Mouse (Mus musculus) MEL (cell line): ENCODE measurements around the gene Gpr171. TPM values are rescaled to one million over a fixed set of nuclear protein-coding genes. Genes with fewer than 3 reads are reported as not detected.

Source experiments
- DNase-seq: peaks from one replicate; pipeline ENCODE4 v3.0.0; 2011; ENCODE audit warnings: low read depth, low spot score
- H3K27ac ChIP-seq: 2 replicates; pipeline ENCODE4 v1.5.1; 2012; ENCODE audit warnings: low read depth, mild to moderate bottlenecking, control low read depth, low read length, moderate library complexity; ENCODE audit not compliant: control insufficient read depth
- H3K27me3 ChIP-seq, 2 experiments: fragments of 150-350 bp in 1 of 2; sonication (generic) in 1 of 2; 2 replicates each; pipeline ENCODE4 v1.6.1; 2012; ENCODE audit warnings: low read length in 2 of 2, mild to moderate bottlenecking in 2 of 2, improper control_type of control experiment in 1 of 2, moderate library complexity in 1 of 2; ENCODE audit not compliant: insufficient read depth in 2 of 2, control insufficient read depth in 1 of 2
- H3K36me3 ChIP-seq, 2 experiments: 2 replicates each; pipeline ENCODE4 v1.6.1; 2012 to 2014; ENCODE audit warnings: low read length in 2 of 2, improper control_type of control experiment in 1 of 2, inconsistent platforms in 1 of 2, mild to moderate bottlenecking in 1 of 2; ENCODE audit not compliant: insufficient read depth in 2 of 2, control insufficient read depth in 1 of 2
- H3K4me1 ChIP-seq, 2 experiments: fragments of 150-350 bp in 1 of 2; sonication (generic) in 1 of 2; 2 replicates each; pipeline ENCODE4 v1.6.1; 2012; ENCODE audit warnings: low read length in 2 of 2, improper control_type of control experiment in 1 of 2, mild to moderate bottlenecking in 1 of 2; ENCODE audit not compliant: insufficient read depth in 2 of 2, control insufficient read depth in 1 of 2
- H3K4me3 ChIP-seq, 2 experiments: fragments of 150-350 bp in 1 of 2; sonication (generic) in 1 of 2; 2 replicates each; pipeline ENCODE4 v1.5.1; 2012; ENCODE audit warnings: low read depth in 2 of 2, low read length in 2 of 2, mild to moderate bottlenecking in 2 of 2, moderate library complexity in 2 of 2, control low read depth in 1 of 2, improper control_type of control experiment in 1 of 2; ENCODE audit not compliant: control insufficient read depth in 1 of 2, insufficient read depth in 1 of 2
- H3K79me2 ChIP-seq: 2 replicates; pipeline ENCODE4 v1.6.1; 2012; ENCODE audit warnings: mild to moderate bottlenecking, low read length, moderate library complexity; ENCODE audit not compliant: control insufficient read depth, poor library complexity, insufficient read depth
- H3K9ac ChIP-seq: 2 replicates; pipeline ENCODE4 v1.6.1; 2012; ENCODE audit warnings: low read depth, mild to moderate bottlenecking, control low read depth, low read length, moderate library complexity; ENCODE audit not compliant: control insufficient read depth, poor library complexity, severe bottlenecking
- H3K9me3 ChIP-seq: fragments of 150-350 bp; sonication (generic); replicated peaks from 2 replicates; pipeline ENCODE4 v1.6.1; 2012; ENCODE audit warnings: mild to moderate bottlenecking, low read length, improper control_type of control experiment, moderate library complexity; ENCODE audit not compliant: insufficient read depth
- E2F4 ChIP-seq: IDR thresholded peaks from 2 replicates; pipeline ENCODE4 v1.6.1; 2011; ENCODE audit warnings: low read depth, low read length, improper control_type of control experiment, borderline replicate concordance
- ELF1 ChIP-seq: IDR thresholded peaks from 2 replicates; pipeline ENCODE4 v1.6.1; 2014; ENCODE audit warnings: low read depth, mild to moderate bottlenecking, inconsistent platforms, low read length, improper control_type of control experiment, moderate library complexity
- EP300 ChIP-seq, 2 experiments: IDR thresholded peaks; 2 replicates each; pipeline ENCODE4 v1.6.1; 2011; ENCODE audit warnings: improper control_type of control experiment in 2 of 2, low read length in 2 of 2, low read depth in 1 of 2, mild to moderate bottlenecking in 1 of 2
- ETS1 ChIP-seq: IDR thresholded peaks from 2 replicates; pipeline ENCODE4 v1.6.1; 2012; ENCODE audit warnings: low read depth, mild to moderate bottlenecking, inconsistent platforms, low read length, improper control_type of control experiment, moderate library complexity
- GABPA ChIP-seq: IDR thresholded peaks from 2 replicates; pipeline ENCODE4 v1.6.1; 2012; ENCODE audit warnings: low read depth, mild to moderate bottlenecking, inconsistent platforms, low read length, improper control_type of control experiment, moderate library complexity
- GATA1 ChIP-seq: IDR thresholded peaks from 2 replicates; pipeline ENCODE4 v1.6.1; 2011; ENCODE audit warnings: low read depth, low read length, improper control_type of control experiment
- KAT2A ChIP-seq: conservative IDR thresholded peaks from 2 replicates; pipeline ENCODE4 v1.6.1; 2012; ENCODE audit warnings: low read depth, low read length, improper control_type of control experiment, inconsistent platforms
- MAX ChIP-seq: IDR thresholded peaks from 2 replicates; pipeline ENCODE4 v1.6.1; 2011; ENCODE audit warnings: low read length, improper control_type of control experiment
- MEF2A ChIP-seq: IDR thresholded peaks from 2 replicates; pipeline ENCODE4 v1.6.1; 2014; ENCODE audit warnings: low read depth, mild to moderate bottlenecking, inconsistent platforms, low read length, improper control_type of control experiment; ENCODE audit not compliant: poor library complexity, insufficient replicate concordance, severe bottlenecking; ENCODE audit errors: extremely low read depth
- MXI1 ChIP-seq: IDR thresholded peaks from 2 replicates; pipeline ENCODE4 v1.6.1; 2011; ENCODE audit warnings: mild to moderate bottlenecking, low read depth, low read length, improper control_type of control experiment
- POLR2AphosphoS2 ChIP-seq: IDR thresholded peaks from 2 replicates; pipeline ENCODE4 v1.6.1; 2011; ENCODE audit warnings: low read length, improper control_type of control experiment
- RCOR1 ChIP-seq: IDR thresholded peaks from 2 replicates; pipeline ENCODE4 v1.6.1; 2012; ENCODE audit warnings: low read depth, mild to moderate bottlenecking, inconsistent platforms, low read length, improper control_type of control experiment
- SIN3A ChIP-seq: IDR thresholded peaks from 2 replicates; pipeline ENCODE4 v1.6.1; 2012; ENCODE audit warnings: low read length, improper control_type of control experiment, inconsistent platforms
- TBP ChIP-seq: IDR thresholded peaks from 2 replicates; pipeline ENCODE4 v1.8.0; 2011; ENCODE audit warnings: low read depth, low read length, improper control_type of control experiment
- TCF12 ChIP-seq: IDR thresholded peaks from 2 replicates; pipeline ENCODE4 v1.6.1; 2014; ENCODE audit warnings: low read depth, mild to moderate bottlenecking, inconsistent platforms, low read length, improper control_type of control experiment, moderate library complexity
- USF2 ChIP-seq, 2 experiments: IDR thresholded peaks; 2 replicates each; pipeline ENCODE4 v1.6.1; 2011 to 2012; ENCODE audit warnings: improper control_type of control experiment in 2 of 2, low read length in 2 of 2, borderline replicate concordance in 1 of 2, inconsistent platforms in 1 of 2, low read depth in 1 of 2, mild to moderate bottlenecking in 1 of 2; ENCODE audit not compliant: insufficient read depth in 1 of 2
- ZC3H11A ChIP-seq: IDR thresholded peaks from 2 replicates; pipeline ENCODE4 v1.6.1; 2012; ENCODE audit warnings: low read depth, mild to moderate bottlenecking, inconsistent platforms, low read length, improper control_type of control experiment
- ZNF384 ChIP-seq: IDR thresholded peaks from 2 replicates; pipeline ENCODE4 v1.6.1; 2012; ENCODE audit warnings: low read depth, mild to moderate bottlenecking, inconsistent platforms, low read length, improper control_type of control experiment
- polyA plus RNA-seq, 2 experiments: library from polyadenylated mRNA; stranded (reverse) in 1 of 2; unstranded in 1 of 2; fragments of >175 nt in 1 of 2; fragments of >200 nt in 1 of 2; gene quantifications; 2 replicates each; pipeline versions ENCODE4 v1.2.1 to v1.2.4; 2012; ENCODE audit warnings: low replicate concordance in 2 of 2, low read depth in 1 of 2; ENCODE audit not compliant: insufficient read length in 2 of 2, insufficient read depth in 1 of 2, missing spikeins in 1 of 2
- total RNA-seq: library from RNA; depleted of rRNA; stranded (reverse); fragments of 300-350 nt; gene quantifications from 2 replicates; pipeline ENCODE4 v1.2.3, GENCODE M21; 2012

Gene Gpr171
- total and polyA plus RNA-seq, 3 experiments, result not detected

GRCm38 (mm10) chr3:59133189-59133588 lies 31.6 kb upstream of the Gpr171 start (continued):
- TF ChIP-seq ZNF384 (no peak), EP300 (IDR thresholded peaks at IDR 0.05; ENCODE audit: low read depth in 1 of 2, low read length in 2 of 2) (peak; percentile 70 to 73), TCF12 (peak; percentile 79), MEF2A (no peak), MAX (no peak), POLR2AphosphoS2 (no peak), TBP (no peak), KAT2A (no peak), RCOR1 (peak; percentile 66; the same call in 1 of the 2 replicates), GABPA (no peak), E2F4 (no peak)

- no peaks in the 10 kb centered on the region for H3K9me3 ChIP-seq
- no peaks in the 10 kb centered on the region for H3K79me2 ChIP-seq
- peak; percentile 52 for DNase-seq
- TF ChIP-seq MEF2A (no peak), RCOR1 (0 out of 2 replicates have a peak, but pooled peaks have one; percentile 61), ZNF384 (0 out of 2 replicates have a peak, but pooled peaks have one; percentile 56), USF2 (IDR thresholded peaks at IDR 0.05; ENCODE audit: borderline replicate concordance in 1 of 2, insufficient read depth in 1 of 2, low read depth in 1 of 2, low read length in 2 of 2) (no peak), ETS1 (peak; percentile 56; the same call in 1 of the 2 replicates), GATA1 (peak; percentile 69), E2F4 (no peak)
- H3K4me3 ChIP-seq, result no peak overlapping the region
- H3K9ac ChIP-seq, result no peak overlapping the region
- H3K36me3 ChIP-seq, result peaks cover 0 to 30% of the 10 kb centered on the region in 2 experiments; a peak in 2 of 4 replicates
- peaks cover 0 to 21% of the 10 kb centered on the region in 2 experiments; a peak in 3 of 4 replicates for H3K4me1 ChIP-seq
- H3K27me3 ChIP-seq, result no peaks in the 10 kb centered on the region
- no peak overlapping the region for H3K27ac ChIP-seq
Measured at GRCm38 (mm10) chr3:59131966-59132365, 30.3 kb upstream of the Gpr171 start.

- Histone ChIP-seq H3K27me3 (no peaks in the 10 kb centered on the region), H3K79me2 (no peaks in the 10 kb centered on the region), H3K4me3 (no peak overlapping the region), H3K36me3 (peaks cover 0 to 32% of the 10 kb centered on the region in 2 experiments; a peak in 2 of 4 replicates), H3K27ac (no peak overlapping the region), H3K9me3 (no peaks in the 10 kb centered on the region), H3K9ac (no peak overlapping the region), H3K4me1 (peaks cover 0 to 23% of the 10 kb centered on the region in 2 experiments; a peak in 3 of 4 replicates)
- TF ChIP-seq ELF1 (no peak), GABPA (no peak), EP300 (IDR thresholded peaks at IDR 0.05; ENCODE audit: low read depth in 1 of 2, low read length in 2 of 2) (no peak), ZC3H11A (no peak), SIN3A (no peak), MXI1 (no peak), RCOR1 (no peak)
- DNase-seq, result no peak
Measured at GRCm38 (mm10) chr3:59131081-59131480, 29.5 kb upstream of the Gpr171 start.
